In genomic region chr1:39714729-39715128, GRCm38 (mm10) we compare ENCODE assay signal across 10 mouse cellular contexts. TPM values are rescaled to one million over a fixed set of nuclear protein-coding genes. Genes with fewer than 3 reads are reported as not detected.
DNase-seq lines count a peak whose midpoint lies in the region; ATAC-seq and TF ChIP-seq lines count a peak whose summit lies in the region.
"Had no signal": no experiment of that assay in that cellular context is flagged by ENCODE, and none has a peak within 500 bp of the region (broad histone marks: within the 10 kb centered on the region; RNA-seq: fewer than 3 reads in every experiment).

No protein-coding gene starts in this region.

- no peak overlapping the region for H3K9ac ChIP-seq in heart, embryonic 12.5 days
- H3K9ac ChIP-seq in embryonic facial prominence, embryonic 11.5 days (replicated peaks; ENCODE audit: low read length): no peak overlapping the region
- H3K9ac ChIP-seq in liver, postnatal 0 days (replicated peaks): no peak overlapping the region

- no peaks in the 10 kb centered on the region for H3K27me3 ChIP-seq in heart, embryonic 12.5 days (replicated peaks)
- no peaks in the 10 kb centered on the region for H3K27me3 ChIP-seq in embryonic facial prominence, embryonic 11.5 days (ENCODE audit: control insufficient read depth, insufficient read depth, low read length)
- H3K27me3 ChIP-seq in liver, postnatal 0 days (ENCODE audit: insufficient read depth, low read length): no peaks in the 10 kb centered on the region

- no peak for ATAC-seq in heart, embryonic 12.5 days (ENCODE audit: insufficient number of reproducible peaks, low FRiP score)
- ATAC-seq in embryonic facial prominence, embryonic 11.5 days (replicated peaks; ENCODE audit: insufficient number of reproducible peaks, low FRiP score, low TSS enrichment, low read depth): no peak
- ATAC-seq in liver, postnatal 0 days: no peak

- peaks cover 21% of the 10 kb centered on the region for H3K4me1 ChIP-seq in heart, embryonic 12.5 days (replicated peaks)
- H3K4me1 ChIP-seq in embryonic facial prominence, embryonic 11.5 days (ENCODE audit: control insufficient read depth, insufficient read depth, low read length): no peaks in the 10 kb centered on the region; the same call in 1 of the 2 replicates
- H3K4me1 ChIP-seq in liver, postnatal 0 days (ENCODE audit: insufficient read depth): peaks cover 3% of the 10 kb centered on the region

- H3K27ac ChIP-seq in heart, embryonic 12.5 days (ENCODE audit: poor library complexity, severe bottlenecking): peak overlapping the region; percentile 78
- H3K27ac ChIP-seq in layer of hippocampus, adult 2 months: peak overlapping the region; percentile 64; the same call in 1 of the 2 replicates
- H3K27ac ChIP-seq in embryonic facial prominence, embryonic 11.5 days (replicated peaks; ENCODE audit: low read depth, low read length): 0 out of 2 replicates have a peak overlapping the region, but pooled peaks have one; percentile 13
- H3K27ac ChIP-seq in liver, postnatal 0 days (ENCODE audit: low read depth): peak overlapping the region; percentile 49

- WGBS in heart, embryonic 12.5 days: 74% methylated on average over 3 of the region's 3 CpGs
- 74% methylated on average over 3 of the region's 3 CpGs for WGBS in embryonic facial prominence, embryonic 11.5 days
- WGBS in liver, postnatal 0 days (ENCODE audit: insufficient replicate concordance): 58% methylated on average over 3 of the region's 3 CpGs

- no peak for DNase-seq in heart, postnatal 4 days
- DNase-seq in layer of hippocampus, adult 2 months (ENCODE audit: low spot score in 2 of 2): no peak
- no peak for DNase-seq in layer of hippocampus, adult 11-12 months (ENCODE audit: low spot score)
- no peak for DNase-seq in embryonic facial prominence, embryonic 11.5 days (ENCODE audit: low spot score)
- no peak for DNase-seq in liver, postnatal 0 days
- no peak for DNase-seq in left cerebral cortex, postnatal 14 days (ENCODE audit: low spot score in 2 of 2)
- DNase-seq in spleen, postnatal 36 days (ENCODE audit: low spot score in 2 of 2): no peak
- DNase-seq: thymus, postnatal 25 days had no signal

- no peak overlapping the region for H3K4me2 ChIP-seq in heart, embryonic 12.5 days
- no peak overlapping the region for H3K4me2 ChIP-seq in embryonic facial prominence, embryonic 11.5 days (ENCODE audit: low read depth, low read length)
- no peak overlapping the region for H3K4me2 ChIP-seq in liver, postnatal 0 days (ENCODE audit: low read depth, low read length)

- no peaks in the 10 kb centered on the region for H3K36me3 ChIP-seq in heart, embryonic 12.5 days
- no peaks in the 10 kb centered on the region for H3K36me3 ChIP-seq in embryonic facial prominence, embryonic 11.5 days (replicated peaks; ENCODE audit: control insufficient read depth, insufficient read depth, low read depth, low read length)
- H3K36me3 ChIP-seq in liver, postnatal 0 days (replicated peaks; ENCODE audit: insufficient read depth, low read length): no peaks in the 10 kb centered on the region

- intact Hi-C loops in left cerebral cortex, postnatal 14 days (cut with DNase I): no loop called here

- no peak overlapping the region for H3K4me3 ChIP-seq in heart, embryonic 12.5 days
- no peak overlapping the region for H3K4me3 ChIP-seq in layer of hippocampus, adult 2 months
- H3K4me3 ChIP-seq in embryonic facial prominence, embryonic 11.5 days (ENCODE audit: low read depth, low read length): no peak overlapping the region
- H3K4me3 ChIP-seq in liver, postnatal 0 days (ENCODE audit: low read depth, low read length): no peak overlapping the region

- TF ChIP-seq EP300 in liver, postnatal 0 days (IDR thresholded peaks at IDR 0.05; ENCODE audit: low read depth): no peak

- H3K9me3 ChIP-seq in heart, embryonic 12.5 days (replicated peaks): no peaks in the 10 kb centered on the region
- H3K9me3 ChIP-seq in embryonic facial prominence, embryonic 11.5 days (replicated peaks; ENCODE audit: control insufficient read depth, low read length): no peaks in the 10 kb centered on the region
- no peaks in the 10 kb centered on the region for H3K9me3 ChIP-seq in liver, postnatal 0 days (ENCODE audit: low read length)

- TF ChIP-seq CTCF in layer of hippocampus, adult 2 months (conservative IDR thresholded peaks at IDR 0.05): no peak
- TF ChIP-seq CTCF in liver, postnatal 0 days (IDR thresholded peaks at IDR 0.05; ENCODE audit: low read depth): no peak

RNA-seq across cellular contexts. Expression of gene Rfx8, which starts 6.1 kb away (rescaled TPM):
- 0.69 and 1.2 TPM in 2 replicates for polyA plus RNA-seq in heart, embryonic 12.5 days (2016; fragmentation: Nextera tagmentation; extraction: Ambion mirVana)
- under 1 TPM; 0.57 to 0.72 TPM for total RNA-seq in heart, postnatal 4 days (2021)
- total RNA-seq in layer of hippocampus, adult 2 months (2021): under 1 TPM; 0.22 to 0.51 TPM
- polyA plus RNA-seq in embryonic facial prominence, embryonic 11.5 days (2014; fragmentation: Nextera tagmentation; extraction: Ambion mirVana): 2.0 and 2.1 TPM in 2 replicates
- 0.09 TPM in 1 of 2 replicates, not detected in the other for polyA plus RNA-seq in liver, postnatal 0 days (2015; fragmentation: Nextera tagmentation; extraction: Ambion mirVana)
- total RNA-seq in left cerebral cortex, postnatal 14 days (2021): under 1 TPM; 0.21 to 0.35 TPM
- total RNA-seq: gastrocnemius, adult 18-20 months had no signal

Comparison
In these comparisons a context has a peak if more than half of its experiments do, and no peak if none do; other contexts are left out.
1. H3K27ac ChIP-seq: peak in every context shown above with its lines; median percentile 78 in heart, embryonic 12.5 days; 64 in layer of hippocampus, adult 2 months; 49 in liver, postnatal 0 days; 13 in embryonic facial prominence, embryonic 11.5 days.